Mouse (Mus musculus) regulatory T cell (primary cell): ENCODE measurements around the gene Cgref1.

Experiments used
- in situ Hi-C: fragments of 300-600 bp; cut with MboI, MseI; formaldehyde crosslinking; loops from one replicate; pipeline ENCODE4 v1.15.1; 2025; ENCODE audit warnings: high pct_unique_total_duplicates

Gene Cgref1

GRCm38 (mm10) chr5:30944956-30945781 is at the start of gene Cgref1:
TSS of gene Cgref1 (minus strand) at chr5:30945591.
- in situ Hi-C loops, result no loop called here

GRCm38 (mm10) chr5:30994074-30994473 is 48.7 kb upstream of the Cgref1 start:
- in situ Hi-C loops, result loop anchor here (5.0 kb wide), 1 partner anchor 62 kb away; no protein-coding TSS in a partner anchor

GRCm38 (mm10) chr5:30992980-30993676 is 47.7 kb upstream of the Cgref1 start:
- in situ Hi-C loops, result loop anchor here (5.0 kb wide), 1 partner anchor 61 kb away; no protein-coding TSS in a partner anchor

- in situ Hi-C loops, result no loop called here
Observed at GRCm38 (mm10) chr5:30982357-30982756, 37.0 kb upstream of the Cgref1 start.

- in situ Hi-C loops, result no loop called here
Observed at GRCm38 (mm10) chr5:30974870-30975656, 29.7 kb upstream of the Cgref1 start.

GRCm38 (mm10) chr5:30969440-30969839 is 24.0 kb upstream of the Cgref1 start:
- in situ Hi-C loops, result no loop called here

- in situ Hi-C loops, result no loop called here
Observed at GRCm38 (mm10) chr5:30968416-30968815, 23.0 kb upstream of the Cgref1 start, which contains the start of gene Tcf23. TSS of gene Tcf23 (plus strand) at chr5:30968662.

GRCm38 (mm10) chr5:30966189-30966588 is 20.8 kb upstream of the Cgref1 start:
- in situ Hi-C loops, result no loop called here

GRCm38 (mm10) chr5:30963916-30964315 is 18.5 kb upstream of the Cgref1 start:
- in situ Hi-C loops, result no loop called here

- in situ Hi-C loops, result no loop called here
Observed at GRCm38 (mm10) chr5:30961545-30962505, 16.4 kb upstream of the Cgref1 start.

GRCm38 (mm10) chr5:30960814-30961213 is 15.4 kb upstream of the Cgref1 start:
- in situ Hi-C loops, result no loop called here

GRCm38 (mm10) chr5:30959966-30960501 is 14.6 kb upstream of the Cgref1 start, which contains the start of gene Preb:
TSS of gene Preb (minus strand) at chr5:30960361.
- in situ Hi-C loops, result no loop called here

GRCm38 (mm10) chr5:30959198-30959854 is 13.9 kb upstream of the Cgref1 start:
- in situ Hi-C loops, result no loop called here

GRCm38 (mm10) chr5:30957891-30958290 is 12.5 kb upstream of the Cgref1 start:
- in situ Hi-C loops, result no loop called here

- in situ Hi-C loops, result no loop called here
Observed at GRCm38 (mm10) chr5:30955751-30956150, 10.4 kb upstream of the Cgref1 start.

- in situ Hi-C loops, result no loop called here
Observed at GRCm38 (mm10) chr5:30954556-30954955, 9.2 kb upstream of the Cgref1 start.

GRCm38 (mm10) chr5:30954065-30954464 is 8.7 kb upstream of the Cgref1 start:
- in situ Hi-C loops, result no loop called here

GRCm38 (mm10) chr5:30952551-30952950 is 7.2 kb upstream of the Cgref1 start:
- in situ Hi-C loops, result no loop called here

GRCm38 (mm10) chr5:30951706-30952105 is 6.3 kb upstream of the Cgref1 start:
- in situ Hi-C loops, result no loop called here

GRCm38 (mm10) chr5:30950922-30951321 is 5.5 kb upstream of the Cgref1 start:
- in situ Hi-C loops, result no loop called here
